ENCODE assay signal across 8 mouse cellular contexts in genomic region chr7:118491431-118492147, GRCm38 (mm10). TPM values are rescaled to one million over a fixed set of nuclear protein-coding genes. Genes with fewer than 3 reads are reported as not detected.
DNase-seq lines count a peak whose midpoint lies in the region; ATAC-seq and TF ChIP-seq lines count a peak whose summit lies in the region.

Gene Itpripl2 (minus strand): TSS chr7:118491975.

- DNase-seq in 3134 (ENCODE audit: extremely low read depth, insufficient read length, low spot score): peak; percentile 92
- DNase-seq in forebrain, embryonic 10.5 days (ENCODE audit: extremely low spot score, low spot score): peak; percentile 72
- DNase-seq in kidney, postnatal 10 days: peak; percentile 92
- DNase-seq in thymus, adult 2 months: peak; percentile 41

- H3K36me3 ChIP-seq in forebrain, embryonic 10.5 days (replicated peaks): no peaks in the 10 kb centered on the region; the same call in 1 of the 2 replicates
- no peaks in the 10 kb centered on the region for H3K36me3 ChIP-seq in heart, embryonic 16.5 days (ENCODE audit: control insufficient read depth, insufficient read depth)
- H3K36me3 ChIP-seq in lung, embryonic 15.5 days: no peaks in the 10 kb centered on the region
- H3K36me3 ChIP-seq in neural tube, embryonic 14.5 days (ENCODE audit: control insufficient read depth, insufficient read depth, low read length): no peaks in the 10 kb centered on the region
- H3K36me3 ChIP-seq in thymus, adult 2 months (ENCODE audit: control insufficient read depth, insufficient read depth, low read length): no peaks in the 10 kb centered on the region

- TF ChIP-seq CTCF in thymus, adult 2 months (IDR thresholded peaks at IDR 0.05; ENCODE audit: borderline replicate concordance, control insufficient read depth, extremely low read depth, insufficient read depth, low read length, poor library complexity): no peak

- H3K4me1 ChIP-seq in forebrain, embryonic 10.5 days: peaks cover 40% of the 10 kb centered on the region
- H3K4me1 ChIP-seq in heart, embryonic 16.5 days (ENCODE audit: control insufficient read depth, insufficient read depth, low read length): peaks cover 23% of the 10 kb centered on the region
- H3K4me1 ChIP-seq in lung, embryonic 15.5 days: peaks cover 46% of the 10 kb centered on the region
- H3K4me1 ChIP-seq in neural tube, embryonic 14.5 days (ENCODE audit: control insufficient read depth, insufficient read depth, low read length): 0 out of 2 replicates have a peak, but pooled peaks cover 4% of the 10 kb centered on the region
- peaks cover 3% of the 10 kb centered on the region; the same call in 1 of the 2 replicates for H3K4me1 ChIP-seq in thymus, adult 2 months (replicated peaks; ENCODE audit: control insufficient read depth, insufficient read depth, low read length)

- H3K4me3 ChIP-seq in forebrain, embryonic 10.5 days: peak within 1 kb of the TSS; percentile 75
- H3K4me3 ChIP-seq in heart, embryonic 16.5 days (ENCODE audit: low read length): peak within 1 kb of the TSS; percentile 58
- H3K4me3 ChIP-seq in lung, embryonic 15.5 days: peak within 1 kb of the TSS; percentile 80
- H3K4me3 ChIP-seq in neural tube, embryonic 14.5 days (ENCODE audit: low read depth, low read length): peak within 1 kb of the TSS; percentile 44
- peak within 1 kb of the TSS; percentile 47 for H3K4me3 ChIP-seq in thymus, adult 2 months (ENCODE audit: control insufficient read depth, insufficient read depth, low read length)

- no peaks in the 10 kb centered on the region for H3K9me3 ChIP-seq in forebrain, embryonic 10.5 days
- H3K9me3 ChIP-seq in heart, embryonic 16.5 days (replicated peaks; ENCODE audit: control insufficient read depth, low read length): no peaks in the 10 kb centered on the region
- H3K9me3 ChIP-seq in lung, embryonic 15.5 days: no peaks in the 10 kb centered on the region
- no peaks in the 10 kb centered on the region for H3K9me3 ChIP-seq in neural tube, embryonic 14.5 days (ENCODE audit: control insufficient read depth, low read length)

- H3K9ac ChIP-seq in heart, embryonic 16.5 days (ENCODE audit: low read length): peak within 1 kb of the TSS; percentile 82
- peak within 1 kb of the TSS; percentile 98 for H3K9ac ChIP-seq in lung, embryonic 15.5 days
- peak within 1 kb of the TSS; percentile 49 for H3K9ac ChIP-seq in neural tube, embryonic 14.5 days (replicated peaks; ENCODE audit: low read depth, low read length)

- peak within 1 kb of the TSS; percentile 88 for H3K27ac ChIP-seq in forebrain, embryonic 10.5 days
- H3K27ac ChIP-seq in heart, embryonic 16.5 days (ENCODE audit: low read length): peak within 1 kb of the TSS; percentile 72
- peak within 1 kb of the TSS; percentile 94 for H3K27ac ChIP-seq in lung, embryonic 15.5 days
- no peak within 1 kb of the TSS for H3K27ac ChIP-seq in neural tube, embryonic 14.5 days (ENCODE audit: low read depth, low read length)
- H3K27ac ChIP-seq in thymus, adult 2 months (ENCODE audit: control insufficient read depth, insufficient read depth, low read length): no peak within 1 kb of the TSS

- under 1% methylated on average over 55 of the region's 55 CpGs for WGBS in forebrain, embryonic 10.5 days
- WGBS in heart, embryonic 16.5 days: under 1% methylated on average over 55 of the region's 55 CpGs
- 1% methylated on average over 49 of the region's 55 CpGs for WGBS in lung, embryonic 15.5 days
- under 1% methylated on average over 53 of the region's 55 CpGs for WGBS in neural tube, embryonic 14.5 days
- WGBS in thymus, adult 2 months: under 1% methylated on average over 55 of the region's 55 CpGs

- H3K27me3 ChIP-seq in forebrain, embryonic 10.5 days (ENCODE audit: poor library complexity, severe bottlenecking): peaks cover 67% of the 10 kb centered on the region
- H3K27me3 ChIP-seq in heart, embryonic 16.5 days (ENCODE audit: control insufficient read depth, insufficient read depth, low read length): peaks cover 15% of the 10 kb centered on the region
- no peaks in the 10 kb centered on the region for H3K27me3 ChIP-seq in lung, embryonic 15.5 days
- peaks cover 20% of the 10 kb centered on the region for H3K27me3 ChIP-seq in neural tube, embryonic 14.5 days (ENCODE audit: control insufficient read depth, insufficient read depth, low read length)
- no peaks in the 10 kb centered on the region; the same call in 1 of the 2 replicates for H3K27me3 ChIP-seq in thymus, adult 2 months (ENCODE audit: control insufficient read depth, insufficient read depth, low read length)

- ATAC-seq in activated CD4-positive, CD25-positive, alpha-beta regulatory T cell, adult 4 months: peak; percentile 84
- peak; percentile 73 for ATAC-seq in heart, embryonic 16.5 days (replicated peaks; ENCODE audit: extremely low read depth, insufficient read depth, low FRiP score)
- peak; percentile 87 for ATAC-seq in lung, embryonic 15.5 days (ENCODE audit: borderline replicate concordance, extremely low read depth, low FRiP score, low TSS enrichment)
- ATAC-seq in neural tube, embryonic 14.5 days (ENCODE audit: low read depth): peak; percentile 86

- H3K4me2 ChIP-seq in heart, embryonic 16.5 days (ENCODE audit: low read depth, low read length): peak within 1 kb of the TSS; percentile 67
- peak within 1 kb of the TSS; percentile 92 for H3K4me2 ChIP-seq in lung, embryonic 15.5 days
- H3K4me2 ChIP-seq in neural tube, embryonic 14.5 days (ENCODE audit: low read depth, low read length): peak within 1 kb of the TSS; percentile 61

- no peak for TF ChIP-seq POLR2A in thymus, adult 2 months (IDR thresholded peaks at IDR 0.05; ENCODE audit: control insufficient read depth, extremely low read depth, insufficient read depth, low read length, poor library complexity)

RNA-seq across cellular contexts. Expression of gene Itpripl2, which starts in this region (rescaled TPM):
- polyA plus RNA-seq in activated CD4-positive, CD25-positive, alpha-beta regulatory T cell, adult 4 months (2017; shearing (Covaris generic)): under 1 TPM; 0.25 to 0.32 TPM
- polyA plus RNA-seq in forebrain, embryonic 10.5 days (2016; fragmentation: Nextera tagmentation; extraction: Ambion mirVana): 0.82 and 0.95 TPM in 2 replicates
- polyA plus RNA-seq in heart, embryonic 16.5 days (2015; fragmentation: Nextera tagmentation; extraction: Ambion mirVana): 4.1 and 4.9 TPM in 2 replicates
- 7.4 and 8.1 TPM in 2 replicates for polyA plus RNA-seq in lung, embryonic 15.5 days (2015; fragmentation: Nextera tagmentation; extraction: Ambion mirVana)
- 0.29 and 0.93 TPM in 2 replicates for polyA plus RNA-seq in neural tube, embryonic 14.5 days (2014; fragmentation: Nextera tagmentation; extraction: Ambion mirVana)
- 7.2 and 7.5 TPM in 2 replicates for polyA plus RNA-seq in thymus, adult 2 months (2012; rRNA removed)

Comparison
In these comparisons a context has a peak if more than half of its experiments do, and no peak if none do; other contexts are left out.
1. Peak in ATAC-seq in activated CD4-positive, CD25-positive, alpha-beta regulatory T cell, adult 4 months; RNA of the gene not detected or under 1 TPM.
2. Peak in DNase-seq, H3K4me3 ChIP-seq and H3K27ac ChIP-seq in forebrain, embryonic 10.5 days; RNA of the gene not detected or under 1 TPM.
3. Peak in ATAC-seq, H3K4me3 ChIP-seq, H3K9ac ChIP-seq and H3K4me2 ChIP-seq in neural tube, embryonic 14.5 days; RNA of the gene not detected or under 1 TPM.
4. DNase-seq: peak in every context shown above with its lines; median percentile 92 in 3134; 92 in kidney, postnatal 10 days; 72 in forebrain, embryonic 10.5 days; 41 in thymus, adult 2 months.
5. H3K27ac ChIP-seq: peak in heart, embryonic 16.5 days (single experiment) and lung, embryonic 15.5 days (single experiment); none in neural tube, embryonic 14.5 days (single experiment) and thymus, adult 2 months (single experiment).
6. Peak in every context shown above with its lines, with median percentiles within 50 percentile points of each other: ATAC-seq, H3K4me3 ChIP-seq, H3K4me2 ChIP-seq and H3K9ac ChIP-seq.